Mouse (Mus musculus) layer of hippocampus, adult 11-12 months (tissue): ENCODE data around the gene Olfr484.
"Not testable (repeated sequence)": the region's sequence is repeated elsewhere in the genome, so short reads cannot be mapped to it uniquely, and the experiment has no call there.

Experiments
- DNase-seq: peaks from one replicate; pipeline ENCODE4 v3.0.0; 2022; ENCODE audit warnings: low spot score

The Olfr484 gene

GRCm38 (mm10) chr7:108127349-108127748 is at the start of gene Olfr484:
Gene Olfr484 (minus strand): TSS chr7:108127449.
- DNase-seq = no peak

GRCm38 (mm10) chr7:108172642-108173041 is 45.4 kb upstream of the Olfr484 start, which contains the start of gene Olfr486:
Gene Olfr486 (minus strand): TSS chr7:108172742.
- DNase-seq = not testable (repeated sequence)

- no peak for DNase-seq
Observed at GRCm38 (mm10) chr7:108159771-108160170, 32.5 kb upstream of the Olfr484 start, which contains the start of gene Olfr485. Gene Olfr485 (minus strand): TSS chr7:108159871.

- no peak for DNase-seq
Observed at GRCm38 (mm10) chr7:108121416-108121815, 5.8 kb downstream of the Olfr484 start.

- no peak for DNase-seq
Observed at GRCm38 (mm10) chr7:108120681-108121080, 6.6 kb downstream of the Olfr484 start.

- DNase-seq = no peak
Observed at GRCm38 (mm10) chr7:108100549-108100948, 26.7 kb downstream of the Olfr484 start, which contains the start of gene Olfr483. Gene Olfr483 (plus strand): TSS chr7:108100849.

GRCm38 (mm10) chr7:108097486-108097885 is 29.8 kb downstream of the Olfr484 start, which contains the start of gene Olfr482:
Gene Olfr482 (minus strand): TSS chr7:108097586.
- no peak for DNase-seq

- DNase-seq = no peak
Observed at GRCm38 (mm10) chr7:108079555-108079954, 47.7 kb downstream of the Olfr484 start, which contains the start of gene Olfr481. Gene Olfr481 (plus strand): TSS chr7:108079855.
